Mouse (Mus musculus): ENCODE results near the gene Kctd11.
"Not testable (repeated sequence)": the region's sequence is repeated elsewhere in the genome, so short reads cannot be mapped to it uniquely, and the experiment has no call there.

Gene Kctd11

DNA sequence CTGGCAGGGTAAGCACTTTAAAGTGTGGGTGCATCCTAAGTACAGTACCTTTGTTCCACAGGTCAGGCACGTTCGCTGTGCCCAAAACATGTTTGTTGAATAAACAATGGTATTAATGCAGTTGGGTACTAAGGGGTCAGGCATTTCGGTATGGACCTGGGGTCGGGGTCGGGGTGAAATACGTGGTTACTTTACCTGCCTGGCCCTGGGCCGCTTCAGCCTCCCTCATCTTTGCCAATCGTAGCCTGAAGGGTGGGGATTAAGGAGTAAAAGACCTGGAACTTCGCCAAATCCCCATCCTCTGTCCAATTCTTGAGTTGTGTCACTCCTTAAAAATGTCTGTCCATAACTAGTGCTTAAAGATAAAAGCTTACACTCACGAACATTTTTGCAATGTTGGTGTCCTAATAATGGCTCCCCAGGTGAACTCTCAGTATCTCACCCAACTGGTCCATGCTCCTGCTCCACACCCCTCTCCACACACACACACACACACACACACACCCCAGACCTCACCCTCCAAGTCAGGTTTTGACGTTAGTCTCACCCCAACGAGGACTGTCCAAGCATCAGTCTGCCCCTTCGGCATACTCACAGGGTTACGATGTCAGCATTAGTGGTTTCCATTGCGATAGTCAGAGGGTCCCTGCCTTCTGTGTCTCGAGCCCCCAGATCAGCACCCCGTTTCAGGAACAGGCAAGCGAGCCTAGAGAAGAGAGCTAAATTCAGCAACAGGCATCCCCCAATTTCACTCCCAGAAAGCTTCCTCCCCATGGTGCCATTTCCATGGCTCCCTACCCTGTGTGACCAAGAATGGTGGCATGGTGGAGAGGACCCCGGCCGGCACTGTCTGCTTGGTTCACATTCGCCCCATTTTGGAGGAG is 823 bp upstream of the Kctd11 start:
- no peak for DNase-seq (ENCODE audit: low spot score)

DNA sequence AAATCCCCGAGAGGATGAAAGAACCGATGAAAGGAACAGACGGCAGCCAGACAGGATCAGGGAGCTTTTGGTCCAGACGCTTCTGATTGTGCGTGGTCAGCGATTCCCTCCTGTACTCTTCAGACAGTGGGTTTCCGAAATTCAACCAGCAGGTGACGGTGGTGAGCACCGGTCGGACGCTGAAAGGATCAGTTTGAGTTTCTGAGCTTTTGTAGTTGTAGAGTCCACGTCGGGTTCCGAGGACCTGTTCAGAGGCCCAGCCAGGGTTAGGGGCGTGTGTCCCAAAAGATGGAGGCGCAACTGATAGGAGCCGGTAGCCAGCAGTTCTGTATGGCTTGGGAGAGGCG is 727 bp downstream of the Kctd11 start:
- peak; percentile 74 for DNase-seq (ENCODE audit: low spot score)

DNA sequence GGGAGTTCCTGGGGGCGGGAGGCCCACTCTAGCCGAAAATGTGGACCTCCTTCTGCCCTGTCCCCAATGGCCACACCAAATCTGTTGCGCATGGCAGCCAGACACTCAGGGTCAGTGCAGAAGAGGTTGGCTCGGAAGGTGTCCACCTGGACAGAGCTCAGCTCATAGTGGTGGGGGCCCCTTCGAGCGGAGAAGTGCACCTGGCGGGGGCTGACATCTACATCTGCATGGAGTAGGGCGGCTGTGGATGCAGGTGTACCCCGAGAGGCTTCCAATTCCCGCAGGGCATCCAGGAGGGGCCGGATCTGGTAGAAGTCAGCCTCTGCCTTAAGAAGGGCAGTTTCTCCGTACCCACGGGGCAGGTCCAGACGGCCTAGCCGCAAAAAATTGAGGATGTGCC is 1.5 kb downstream of the Kctd11 start:
- DNase-seq (ENCODE audit: low spot score), result no peak

DNA sequence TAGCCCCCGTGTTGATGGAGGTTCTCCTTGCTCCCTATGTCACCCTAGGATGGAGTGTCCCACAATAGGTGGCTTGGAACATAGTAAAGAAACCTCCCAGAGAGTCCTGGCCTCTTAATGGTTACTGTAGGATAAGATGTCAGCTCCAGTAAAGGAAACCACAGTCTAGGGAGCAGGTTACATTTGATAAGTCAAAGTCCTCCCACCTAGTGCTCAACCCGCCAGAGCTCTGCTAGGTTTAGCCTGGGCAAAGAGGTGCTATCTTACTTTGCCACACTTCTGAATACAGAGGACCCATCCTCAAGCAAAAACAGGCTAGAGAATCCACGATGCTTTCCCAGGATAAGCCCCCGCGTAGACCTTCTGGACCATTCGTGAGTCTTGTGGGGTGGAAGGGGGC is 2.3 kb downstream of the Kctd11 start:
- no peak for DNase-seq (ENCODE audit: low spot score)

DNA sequence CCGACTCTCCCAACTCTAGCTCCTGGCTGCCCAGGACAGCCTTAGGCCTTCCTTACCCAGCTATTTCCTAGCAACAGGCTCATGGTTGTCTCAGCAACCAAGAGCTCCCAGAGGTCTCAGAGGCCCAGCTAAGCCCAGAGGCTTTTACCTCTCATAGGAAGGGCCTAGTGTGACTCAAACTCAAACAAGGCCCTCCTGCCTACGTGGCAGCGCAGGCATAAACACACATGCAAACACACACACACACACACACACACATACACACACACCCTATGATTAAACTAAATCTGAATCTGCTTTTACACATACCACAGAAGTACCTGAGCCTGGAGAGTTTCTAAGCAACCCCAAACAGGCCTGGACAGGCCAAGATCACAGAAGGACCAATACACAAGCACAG is 2.8 kb downstream of the Kctd11 start:
- no peak for DNase-seq (ENCODE audit: low spot score)

DNA sequence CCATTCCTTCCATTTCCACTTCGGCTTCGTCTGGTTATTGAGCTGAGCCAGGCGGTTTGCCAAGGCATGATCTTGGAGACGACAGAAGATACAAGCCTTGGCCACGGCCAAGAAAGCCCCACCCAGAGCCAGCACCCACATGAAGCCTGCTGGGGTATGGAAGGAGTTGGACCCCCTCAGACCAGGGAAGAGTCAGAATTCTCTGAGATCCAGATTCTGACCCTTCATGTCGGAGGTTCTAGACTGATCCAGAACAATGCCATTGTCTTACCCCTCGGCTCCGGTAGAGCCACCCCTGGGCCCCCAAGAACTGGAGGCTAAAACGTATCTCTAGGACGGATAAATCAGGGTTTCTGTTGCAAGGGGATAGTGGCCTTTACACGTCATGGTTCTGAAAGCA is 3.3 kb downstream of the Kctd11 start, which contains the start of gene Tmem95:
TSS of gene Tmem95 (minus strand) at position 141 of the 400 bp plus-strand sequence.
- DNase-seq (ENCODE audit: low spot score), result no peak

DNA sequence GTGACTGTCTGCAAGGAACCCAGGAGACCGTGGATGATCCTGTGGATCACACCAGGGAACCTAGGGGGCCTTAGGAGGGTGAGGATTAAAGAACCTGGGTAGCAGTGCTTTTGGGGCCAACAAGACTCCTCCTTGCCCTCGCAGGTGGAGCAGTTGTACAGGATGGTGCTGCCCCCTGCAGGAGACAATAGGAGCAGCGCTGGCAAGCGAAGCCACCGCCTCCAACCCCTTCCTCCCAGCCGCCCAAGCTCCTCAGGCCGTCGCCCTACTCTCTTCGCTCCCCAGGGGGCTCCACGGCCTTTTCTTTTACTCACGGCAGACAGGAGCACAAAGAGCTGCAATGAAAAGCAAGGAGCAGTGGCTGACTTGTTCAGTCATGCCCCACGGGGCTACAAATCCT is 4.3 kb downstream of the Kctd11 start:
- DNase-seq (ENCODE audit: low spot score), result peak; percentile 86

DNA sequence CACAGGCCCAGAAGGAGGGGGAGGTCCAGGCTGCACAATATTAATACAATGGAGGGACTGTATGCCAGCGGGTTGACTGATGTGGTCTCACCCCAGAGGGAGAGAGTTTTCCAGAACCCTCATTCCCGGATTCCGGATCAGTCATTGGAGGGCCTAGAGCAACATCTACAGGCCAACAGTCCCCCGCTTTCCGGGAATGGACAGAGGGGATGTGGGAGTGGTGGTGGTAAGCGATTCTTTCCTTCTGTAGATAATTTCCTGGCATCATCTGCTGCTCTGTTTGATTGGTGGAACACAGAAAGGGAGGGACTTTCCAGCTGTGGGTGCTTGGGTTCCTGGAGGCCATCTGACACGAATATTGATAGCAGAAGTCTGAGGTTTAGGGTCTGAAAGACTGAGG is 5.0 kb downstream of the Kctd11 start:
- no peak for DNase-seq (ENCODE audit: low spot score)

DNA sequence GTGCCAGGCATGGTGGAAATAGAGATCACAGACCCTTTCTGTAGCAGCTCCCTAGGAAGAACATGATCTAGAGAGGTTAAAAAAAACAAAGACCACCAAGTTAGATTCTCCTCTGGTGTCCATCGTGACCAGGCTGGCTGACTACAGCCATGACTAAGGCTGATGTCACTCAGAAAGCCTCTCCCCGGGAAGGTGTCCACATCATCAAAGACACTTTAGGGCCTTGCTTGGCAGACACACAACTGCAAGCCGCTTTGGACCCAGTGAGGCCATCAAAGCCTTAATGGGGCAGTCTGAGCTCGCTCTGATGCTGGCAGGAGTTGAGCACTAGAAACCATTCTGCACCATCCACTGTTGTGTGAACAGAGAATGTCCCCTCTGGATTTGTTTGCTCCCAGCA is 8.8 kb downstream of the Kctd11 start:
- no peak for DNase-seq (ENCODE audit: low spot score)

DNA sequence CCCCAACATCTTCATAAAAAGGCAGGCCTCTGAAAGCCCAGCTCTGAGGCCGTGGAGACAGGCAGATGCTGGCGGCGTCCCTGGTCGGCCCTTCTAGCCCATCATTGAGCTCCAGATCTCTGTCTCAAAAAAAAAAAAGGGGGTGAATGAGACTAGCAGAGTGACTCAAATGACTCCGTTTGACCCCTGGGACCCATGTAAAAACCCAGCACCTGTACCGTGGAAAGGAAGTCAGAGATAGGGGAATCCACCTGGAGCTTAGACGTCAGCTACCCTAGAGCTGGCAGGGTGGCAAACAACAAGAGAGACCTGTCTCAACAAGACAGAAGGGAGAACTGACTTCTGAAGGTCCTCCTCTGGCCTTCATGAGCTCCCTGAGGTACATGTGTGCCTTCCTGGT is 9.4 kb downstream of the Kctd11 start:
- no peak for DNase-seq (ENCODE audit: low spot score)

DNA sequence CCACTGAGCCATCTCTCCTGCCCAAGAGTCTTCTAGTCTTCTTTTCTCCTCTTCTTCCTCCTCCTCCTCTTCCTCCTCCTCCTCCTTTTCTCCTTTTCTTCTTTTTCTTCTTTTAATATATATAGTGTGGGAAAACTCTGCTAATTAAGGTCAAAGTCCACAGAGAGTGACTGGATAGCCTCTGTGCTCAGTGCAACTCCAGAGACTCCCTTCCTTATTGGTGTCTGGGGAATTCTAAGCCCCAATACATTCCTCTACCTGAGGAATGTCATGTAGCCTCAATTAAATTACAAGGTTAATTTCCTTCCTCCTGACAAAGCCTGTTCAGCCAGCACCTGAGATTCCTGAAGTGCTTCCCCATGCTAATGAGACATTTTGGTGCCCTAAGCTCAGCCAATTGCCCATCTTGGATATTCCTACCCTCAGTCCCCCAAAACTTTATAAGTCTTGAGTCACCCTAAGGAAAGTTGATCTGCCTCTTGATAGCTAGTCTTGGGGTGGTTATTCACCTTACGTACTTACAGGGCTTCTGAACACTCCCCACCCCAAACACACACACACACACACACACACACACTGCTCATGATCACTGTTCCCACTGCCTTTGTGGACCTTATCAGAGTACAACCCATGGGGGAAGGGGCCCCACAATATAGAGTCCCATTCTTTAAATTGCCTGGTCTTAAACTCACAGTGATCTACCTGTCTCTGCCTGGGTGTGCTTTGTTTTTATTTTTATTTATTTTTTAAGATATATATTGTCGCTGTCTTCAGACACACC is 10.7 kb downstream of the Kctd11 start:
- DNase-seq (ENCODE audit: low spot score), result no peak

DNA sequence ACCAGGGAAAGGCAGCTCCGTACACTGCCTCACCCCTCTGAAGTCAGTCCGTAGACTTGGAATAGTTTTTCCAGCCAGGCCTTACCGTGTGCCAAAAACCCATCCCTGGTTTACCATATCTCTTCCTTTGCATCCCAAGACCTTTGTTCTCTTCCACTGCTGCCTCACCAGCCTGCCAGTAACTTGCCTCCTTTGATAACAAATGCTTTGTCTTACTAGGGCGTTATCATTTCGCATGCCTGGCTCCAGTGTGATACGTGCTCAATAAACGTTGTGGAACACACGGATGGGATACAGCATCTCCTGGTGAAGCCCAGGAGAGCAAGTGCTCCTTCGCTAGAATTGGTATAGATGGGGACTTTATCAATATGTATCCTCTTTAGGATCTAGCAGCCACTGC is 13.9 kb downstream of the Kctd11 start:
- no peak for DNase-seq (ENCODE audit: low spot score)

DNA sequence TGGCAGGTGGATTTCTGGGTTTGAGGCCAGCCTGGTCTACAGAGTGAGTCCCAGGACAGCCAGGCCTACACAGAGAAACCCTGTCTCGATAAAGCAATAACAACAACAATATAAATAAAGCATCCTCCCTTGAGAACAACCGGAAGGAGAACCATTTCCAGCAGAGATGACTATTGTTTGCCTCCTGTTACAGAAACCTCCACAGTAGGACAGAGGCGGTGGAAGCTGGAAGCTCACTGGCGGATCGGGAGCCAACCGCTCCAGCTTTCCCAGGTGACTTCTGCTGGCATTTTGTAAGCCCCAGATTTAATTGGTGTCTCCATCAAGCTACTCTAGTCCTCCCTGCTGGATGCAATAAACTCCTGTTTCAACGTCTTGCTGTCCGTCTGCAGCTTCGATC is 15.6 kb downstream of the Kctd11 start:
- DNase-seq (ENCODE audit: low spot score), result no peak

DNA sequence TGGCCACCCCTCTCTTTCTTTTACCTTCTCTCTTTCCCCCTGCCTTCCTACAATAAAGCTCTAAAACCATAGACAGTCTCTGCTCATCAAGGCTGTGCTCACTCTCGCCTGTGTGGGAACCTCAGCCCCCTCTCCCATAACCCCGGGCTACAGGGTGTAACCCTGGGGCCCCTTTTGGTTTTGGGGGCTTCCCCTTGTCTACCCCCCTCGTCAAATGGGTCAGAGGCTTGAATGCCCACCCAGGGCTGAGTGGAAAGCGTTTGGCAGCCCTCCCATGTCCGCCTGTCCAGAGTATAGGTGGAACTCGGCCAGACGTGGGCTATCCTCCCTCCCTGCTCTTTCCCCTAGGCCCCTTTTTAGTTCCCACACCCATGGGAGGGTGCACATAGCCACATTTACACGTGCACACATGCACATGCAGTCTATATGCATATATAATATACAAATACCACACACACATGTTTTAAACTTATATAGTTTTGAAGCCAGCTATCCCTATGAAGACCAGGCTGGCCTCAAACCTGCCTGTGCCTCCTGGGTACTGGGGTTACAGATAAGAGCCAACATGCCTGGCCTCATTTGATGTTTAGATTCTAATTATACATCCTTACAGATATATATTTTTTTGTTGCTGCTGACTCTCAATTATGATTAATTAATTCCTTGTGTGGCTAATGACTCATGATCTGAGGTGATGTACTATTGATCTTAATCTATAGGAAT is 16.9 kb downstream of the Kctd11 start:
- no peak for DNase-seq (ENCODE audit: low spot score)

DNA sequence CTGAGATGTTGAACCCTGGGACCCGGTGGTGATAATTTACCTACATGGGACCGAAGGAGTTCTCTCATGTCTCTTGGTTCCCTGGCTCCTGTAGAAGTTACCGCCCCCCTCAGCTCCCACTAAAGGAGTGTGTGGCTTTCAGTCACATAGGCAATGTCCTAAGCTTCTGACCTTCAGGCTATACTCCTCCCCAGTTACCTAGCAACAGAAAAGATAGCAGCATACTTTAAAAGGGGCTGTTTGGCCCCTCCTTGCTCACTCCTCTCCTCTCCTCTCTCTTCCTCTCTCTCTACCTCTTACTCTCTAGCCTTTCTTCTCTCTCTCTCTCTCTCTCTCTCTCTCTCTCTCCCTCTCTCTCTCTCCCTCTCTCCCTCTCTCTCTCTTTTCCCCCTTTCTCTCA is 17.5 kb downstream of the Kctd11 start:
- not testable (repeated sequence) for DNase-seq (ENCODE audit: low spot score)

DNA sequence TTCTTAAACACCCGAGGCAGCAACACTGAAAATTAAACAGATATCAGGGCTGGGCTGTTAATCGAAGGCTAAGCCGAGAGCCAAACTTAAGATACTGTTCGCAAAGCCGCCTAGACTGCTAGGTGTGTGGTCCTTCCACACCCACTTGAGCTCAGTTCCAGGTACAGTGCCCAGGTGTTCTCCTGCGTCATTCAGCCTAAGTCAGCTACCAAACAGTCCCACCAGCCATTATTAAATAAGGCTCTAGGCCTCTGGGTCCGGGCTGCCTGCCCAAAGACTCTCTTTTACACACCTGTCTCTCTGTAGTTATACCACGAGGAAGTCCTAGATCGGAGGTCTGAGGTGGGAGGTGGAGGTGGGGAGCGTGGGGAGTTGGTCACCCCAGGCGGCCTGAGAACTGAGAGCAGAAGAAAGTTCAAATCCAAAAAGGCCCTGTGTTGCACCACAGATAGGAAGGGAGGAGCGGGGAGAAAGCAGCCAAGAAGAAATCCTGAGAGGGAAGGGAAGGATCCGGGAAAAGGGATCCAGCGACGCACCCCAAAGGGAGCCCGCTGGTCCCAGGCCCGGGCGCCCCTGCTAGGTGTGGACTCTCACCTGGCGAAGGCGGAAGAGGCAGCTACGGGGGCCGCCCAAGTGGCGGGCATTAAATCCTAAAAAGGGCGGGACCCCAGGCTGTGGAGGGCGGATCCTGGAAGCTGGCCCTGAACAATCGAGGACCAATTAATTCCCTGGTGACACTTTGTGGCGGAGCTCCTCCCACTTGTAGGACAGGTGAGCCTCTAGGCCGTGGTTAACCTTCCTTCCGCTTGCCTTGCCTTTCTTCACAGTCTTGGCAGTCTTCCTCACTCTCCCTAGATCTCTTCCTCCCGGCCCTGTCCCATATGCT is 22.9 kb downstream of the Kctd11 start, which contains the start of gene Tnk1:
TSS of gene Tnk1 (minus strand) at position 618 of the 886 bp plus-strand sequence.
- DNase-seq (ENCODE audit: low spot score), result no peak

DNA sequence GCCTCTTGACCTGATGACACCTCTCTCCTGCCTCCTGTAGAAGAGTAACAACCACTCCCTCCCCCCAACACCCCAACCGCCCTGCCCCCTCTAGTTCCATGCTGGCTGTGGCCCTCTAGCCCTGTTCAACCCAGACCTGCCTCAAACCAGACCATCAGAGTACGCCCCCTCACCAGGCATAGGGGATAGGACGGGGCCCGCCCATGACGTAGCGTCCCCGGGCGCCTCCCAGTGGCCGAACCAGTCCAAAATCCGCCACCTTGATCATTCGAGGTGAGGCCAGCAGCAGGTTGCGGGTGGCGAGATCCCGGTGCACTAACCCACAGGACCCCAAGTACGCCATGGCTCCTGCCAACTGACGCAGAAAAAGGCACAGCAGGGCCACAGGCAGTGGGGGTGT is 25.9 kb downstream of the Kctd11 start:
- no peak for DNase-seq (ENCODE audit: low spot score)

DNA sequence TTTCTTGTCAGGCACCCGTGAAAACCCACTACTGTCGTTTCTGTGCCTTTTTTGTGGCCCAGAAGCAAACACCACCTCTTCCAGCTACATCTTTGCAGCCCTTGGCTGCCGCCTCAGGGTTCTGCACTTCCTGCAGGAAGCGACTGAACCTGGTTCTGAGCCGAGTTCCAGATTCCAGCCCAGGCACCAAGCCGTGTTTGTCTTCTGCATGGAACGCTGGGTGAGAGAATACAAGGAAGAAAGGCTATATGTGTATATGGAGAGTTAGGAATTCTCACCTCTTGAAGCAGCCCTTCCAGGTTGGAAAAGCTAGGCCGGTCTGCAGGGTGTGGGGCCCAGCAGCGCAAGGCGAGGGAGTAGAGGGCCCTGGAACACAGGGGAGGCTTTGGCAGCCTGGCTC is 26.5 kb downstream of the Kctd11 start:
- DNase-seq (ENCODE audit: low spot score), result no peak

DNA sequence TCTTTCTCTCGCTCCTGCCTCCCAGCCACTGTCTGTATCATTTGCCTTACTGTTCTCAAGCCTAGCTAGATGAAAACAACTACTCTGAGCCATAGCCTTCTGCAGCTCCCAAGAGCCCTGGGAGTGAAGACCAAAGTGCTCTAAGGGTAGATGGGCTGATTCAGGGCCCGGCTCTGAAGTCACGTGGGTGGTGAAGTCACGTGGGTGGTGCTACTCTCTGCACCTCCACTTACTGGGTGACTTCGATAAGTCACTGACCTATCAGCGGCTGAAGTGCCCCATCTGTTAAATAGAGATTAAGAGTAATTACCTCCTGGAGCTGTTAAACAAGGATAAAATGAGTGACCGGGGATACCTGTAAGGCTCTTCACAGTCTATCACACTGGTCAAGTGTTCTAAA is 27.2 kb downstream of the Kctd11 start:
- DNase-seq (ENCODE audit: low spot score), result peak; percentile 98

DNA sequence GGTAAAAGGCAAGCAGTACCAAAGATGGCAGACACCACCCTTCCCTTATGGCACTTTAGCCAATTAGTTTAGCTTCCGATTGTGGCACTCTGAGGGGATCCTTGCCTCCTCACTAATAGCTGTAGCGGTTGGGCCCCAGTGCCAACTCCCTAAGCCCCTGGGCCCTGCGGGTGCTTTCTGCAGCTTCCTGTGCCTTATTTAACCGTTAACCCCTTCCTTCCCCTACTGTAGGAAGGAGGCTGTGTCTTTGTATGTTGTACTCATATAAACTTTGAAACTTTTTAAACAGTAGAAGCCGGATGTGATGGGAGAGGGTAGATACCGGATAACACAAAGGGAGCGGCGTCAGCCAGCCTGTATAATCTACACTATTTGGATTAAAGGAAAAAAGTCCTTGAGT is 30.5 kb downstream of the Kctd11 start:
- DNase-seq (ENCODE audit: low spot score), result no peak

DNA sequence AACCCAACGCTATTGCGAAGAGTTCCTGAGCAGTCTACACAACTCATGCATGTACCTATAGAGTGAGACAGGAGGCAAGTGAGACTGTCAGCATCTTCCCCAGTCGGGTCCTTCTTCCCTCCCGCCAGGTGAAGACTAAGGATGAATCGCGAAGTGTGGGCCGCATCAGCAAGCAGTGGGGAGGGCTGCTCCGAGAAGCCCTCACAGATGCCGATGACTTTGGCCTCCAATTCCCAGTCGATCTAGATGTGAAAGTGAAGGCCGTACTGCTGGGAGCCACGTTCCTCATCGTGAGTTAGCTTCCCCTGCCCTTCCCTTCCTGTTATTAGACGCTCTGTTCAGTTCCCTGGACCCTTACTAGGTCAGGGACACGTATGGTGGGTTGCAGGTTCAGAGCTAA is 31.3 kb downstream of the Kctd11 start:
- DNase-seq (ENCODE audit: low spot score), result no peak

DNA sequence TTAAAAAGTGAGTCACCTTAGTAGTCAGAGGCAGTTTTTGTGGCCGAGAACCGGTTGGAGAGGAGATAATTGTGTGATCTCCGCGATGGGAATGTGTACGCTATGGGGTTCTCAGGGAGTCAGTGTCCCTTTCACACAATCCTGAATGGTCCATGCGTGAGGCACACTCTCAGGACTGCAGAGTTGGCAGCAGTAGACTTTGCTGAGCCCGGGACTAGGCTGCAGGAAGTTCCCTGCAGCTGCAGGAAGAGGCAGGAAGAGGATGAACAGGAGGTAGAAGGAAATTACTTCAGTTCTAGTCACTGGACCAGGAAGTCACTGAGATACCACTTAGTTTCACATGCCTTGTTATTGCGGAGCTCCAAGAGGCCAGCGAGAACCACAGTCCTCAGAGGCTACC is 32.1 kb downstream of the Kctd11 start:
- DNase-seq (ENCODE audit: low spot score), result no peak
